Mouse (Mus musculus): ENCODE data around the gene Pde6d.
A peak's percentile ranks its signal among the peaks of the same experiment; 100 is the strongest.

Gene Pde6d

GRCm38 (mm10) chr1:86582451-86583096 lies at the start of gene Pde6d, which contains the start of gene Cops7b:
TSS of gene Pde6d (minus strand) at chr1:86582629.
TSS of gene Cops7b (plus strand) at chr1:86582904.
- DNase-seq (ENCODE audit: low read depth, low spot score) = peak; percentile 97

- DNase-seq (ENCODE audit: low read depth, low spot score) = no peak
Observed at GRCm38 (mm10) chr1:86630527-86630926, 48.1 kb upstream of the Pde6d start.

GRCm38 (mm10) chr1:86629936-86630335 lies 47.5 kb upstream of the Pde6d start:
- DNase-seq (ENCODE audit: low read depth, low spot score) = no peak

DNA sequence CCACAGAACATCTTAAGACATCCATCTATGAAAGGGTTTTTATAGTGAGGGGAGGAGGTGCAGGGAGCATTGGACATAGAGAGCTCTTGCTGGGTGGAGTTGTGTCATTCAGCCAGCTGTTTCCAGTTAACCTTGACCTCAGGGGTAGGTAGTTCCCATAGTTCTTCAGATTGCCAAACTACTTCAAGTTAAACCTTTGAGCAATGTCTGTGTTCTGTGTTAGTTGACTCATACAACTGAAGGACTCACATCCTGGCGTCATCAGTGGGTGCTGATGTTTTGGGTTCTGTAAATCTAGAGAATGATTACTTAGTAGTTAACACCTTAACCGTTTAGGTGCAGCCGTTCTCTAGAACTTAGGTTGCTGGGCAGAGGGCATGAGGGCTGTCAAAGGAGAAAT lies 45.8 kb upstream of the Pde6d start:
- no peak for DNase-seq (ENCODE audit: low read depth, low spot score)

DNA sequence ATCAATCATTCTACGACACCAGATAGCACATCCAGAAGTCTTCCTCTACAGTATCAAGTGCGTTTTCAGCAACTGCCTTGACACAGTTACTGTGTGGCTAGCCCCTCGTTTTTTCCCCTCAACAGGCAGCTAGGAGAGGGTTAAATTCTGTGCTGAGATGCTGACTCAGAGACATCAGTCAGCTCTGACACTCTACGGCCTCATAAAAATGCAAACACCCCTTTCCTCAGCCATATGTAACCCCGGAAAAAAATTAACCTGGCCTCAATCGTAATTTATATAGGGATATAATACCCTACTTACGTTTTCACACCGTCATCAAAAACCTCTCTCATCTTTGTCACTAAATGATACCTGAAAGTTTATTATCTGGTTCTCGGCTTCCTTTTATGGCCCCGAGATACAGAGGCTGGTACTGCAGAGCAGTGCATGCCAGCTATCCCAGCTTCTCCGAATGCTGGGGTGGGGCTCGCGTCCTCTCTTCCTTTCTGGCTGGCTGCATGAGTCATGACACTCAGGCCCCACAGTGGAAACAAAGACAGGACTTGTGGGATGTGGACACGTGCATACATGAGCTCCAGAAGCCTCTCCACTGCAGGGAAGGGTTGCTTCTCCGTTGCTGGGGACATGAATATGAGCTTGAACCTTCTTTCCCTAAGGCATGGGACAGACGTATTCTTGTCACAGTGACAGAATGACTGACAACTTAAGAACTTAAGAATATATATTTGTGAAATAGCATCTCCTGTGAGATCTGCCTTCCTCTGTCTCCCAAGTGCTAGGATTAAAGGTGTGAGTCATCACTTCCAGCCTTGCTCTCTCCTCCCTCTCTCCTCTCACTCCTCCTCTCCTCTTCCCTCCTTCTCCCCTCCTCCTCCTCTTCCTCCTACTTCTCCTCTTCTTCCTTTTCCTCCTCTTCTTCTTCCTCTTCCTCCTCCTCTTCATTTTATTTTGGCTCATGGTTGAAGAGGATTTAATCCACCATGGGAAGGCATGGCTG lies 40.9 kb upstream of the Pde6d start:
- DNase-seq (ENCODE audit: low read depth, low spot score) = no peak

- no peak for DNase-seq (ENCODE audit: low read depth, low spot score)
Observed at GRCm38 (mm10) chr1:86622296-86622695, 39.9 kb upstream of the Pde6d start.

DNA sequence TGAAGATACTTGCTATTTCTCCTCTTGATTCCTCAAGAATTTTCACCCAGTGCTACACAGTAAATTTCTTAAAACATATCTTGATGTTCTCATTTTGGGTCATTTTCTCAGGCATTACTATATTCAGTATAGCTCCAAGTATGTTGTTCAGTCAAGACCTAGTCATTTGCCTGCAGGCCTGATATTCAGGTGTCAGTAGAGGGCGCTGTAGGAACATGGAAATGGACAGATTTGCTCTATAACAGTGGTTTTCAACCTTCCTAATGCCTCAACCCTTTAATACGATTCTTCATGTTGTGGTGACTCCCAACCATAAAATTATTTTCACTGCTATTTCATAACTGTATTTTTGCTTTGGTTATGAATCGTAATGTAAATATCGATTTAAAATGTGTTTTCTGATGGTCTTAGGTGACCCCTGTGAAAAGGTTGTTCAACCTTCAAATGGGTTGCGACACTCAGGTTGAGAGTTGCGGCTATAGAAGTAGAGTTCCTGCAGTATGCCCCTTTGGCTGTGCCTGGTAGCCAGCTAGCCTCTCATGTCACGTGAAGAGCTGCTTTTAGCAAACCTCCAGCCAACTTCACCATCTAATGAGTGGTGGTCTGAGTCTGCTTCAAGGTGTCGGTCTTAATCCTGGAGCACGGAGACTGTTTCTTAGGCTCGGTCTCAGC lies 36.2 kb upstream of the Pde6d start:
- DNase-seq (ENCODE audit: low read depth, low spot score) = peak; percentile 76

- DNase-seq (ENCODE audit: low read depth, low spot score) = peak; percentile 33
Observed at GRCm38 (mm10) chr1:86614269-86614668, 31.8 kb upstream of the Pde6d start.

- DNase-seq (ENCODE audit: low read depth, low spot score) = peak; percentile 33
Observed at GRCm38 (mm10) chr1:86612081-86612480, 29.7 kb upstream of the Pde6d start.

- DNase-seq (ENCODE audit: low read depth, low spot score) = no peak
Observed at GRCm38 (mm10) chr1:86610954-86611353, 28.5 kb upstream of the Pde6d start.

GRCm38 (mm10) chr1:86600117-86600516 lies 17.7 kb upstream of the Pde6d start:
- no peak for DNase-seq (ENCODE audit: low read depth, low spot score)

GRCm38 (mm10) chr1:86598516-86598915 lies 16.1 kb upstream of the Pde6d start:
- DNase-seq (ENCODE audit: low read depth, low spot score) = peak; percentile 62

DNA sequence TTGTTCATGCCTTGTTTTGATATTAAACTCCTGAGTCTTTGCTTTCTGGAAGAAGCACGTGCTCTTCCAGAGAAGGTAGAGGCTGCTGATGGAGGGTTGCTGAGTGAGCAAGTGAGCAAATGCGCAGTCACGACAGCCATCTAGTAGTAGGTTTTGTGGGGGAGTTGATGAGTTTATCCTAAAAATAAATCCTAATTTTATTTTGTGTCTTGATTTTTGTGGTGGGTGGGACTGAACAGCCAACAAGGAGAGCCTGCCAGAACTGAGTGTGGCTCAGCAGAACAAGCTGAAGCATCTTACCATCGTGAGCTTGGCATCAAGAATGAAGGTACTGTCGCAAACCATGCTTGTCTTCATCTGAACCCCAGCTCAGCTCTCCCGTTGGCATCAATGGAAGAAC lies 14.1 kb upstream of the Pde6d start:
- no peak for DNase-seq (ENCODE audit: low read depth, low spot score)

DNA sequence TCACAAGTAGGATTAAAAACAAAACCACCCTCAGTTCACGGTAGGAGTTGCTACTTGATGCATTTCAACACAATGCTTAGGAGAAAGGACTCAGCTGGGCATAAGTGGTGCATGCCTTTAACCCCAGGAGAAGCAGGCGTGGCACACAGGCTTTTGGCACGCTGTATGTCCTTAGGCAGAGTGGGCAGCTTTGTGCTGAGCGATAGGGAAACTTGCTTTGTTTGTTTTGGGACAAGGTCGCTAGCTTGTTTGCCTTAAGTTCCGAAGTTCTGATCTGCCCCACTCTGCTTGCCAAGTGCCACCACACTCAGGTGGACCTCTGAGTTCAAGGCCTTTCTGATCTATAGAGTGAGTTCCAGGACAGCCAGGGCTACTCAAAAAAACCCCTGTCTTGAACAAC lies 12.9 kb upstream of the Pde6d start:
- no peak for DNase-seq (ENCODE audit: low read depth, low spot score)

DNA sequence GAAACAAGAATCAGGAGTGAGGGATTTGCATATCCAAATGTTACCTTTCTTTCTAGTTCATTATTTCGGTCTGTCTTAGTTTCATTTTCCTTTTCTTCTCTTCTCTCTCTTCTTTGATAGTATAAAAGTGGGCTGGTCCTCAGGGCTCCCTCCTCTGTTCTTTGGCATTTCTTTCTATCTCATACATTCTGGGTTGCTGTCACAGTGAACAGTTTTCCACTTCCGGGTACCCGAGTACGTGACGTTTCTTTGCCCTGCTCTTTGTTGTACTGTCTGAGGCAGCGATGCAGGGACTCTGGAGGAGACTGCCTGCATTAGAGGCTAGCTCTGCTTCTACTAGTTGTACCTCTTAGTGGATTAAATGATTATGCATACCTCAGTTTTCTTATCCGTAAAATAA lies 12.1 kb upstream of the Pde6d start:
- no peak for DNase-seq (ENCODE audit: low read depth, low spot score)

- peak; percentile 89 for DNase-seq (ENCODE audit: low read depth, low spot score)
Observed at GRCm38 (mm10) chr1:86586992-86587391, 4.6 kb upstream of the Pde6d start.

- DNase-seq (ENCODE audit: low read depth, low spot score) = no peak
Observed at GRCm38 (mm10) chr1:86583709-86584108, 1.3 kb upstream of the Pde6d start.

DNA sequence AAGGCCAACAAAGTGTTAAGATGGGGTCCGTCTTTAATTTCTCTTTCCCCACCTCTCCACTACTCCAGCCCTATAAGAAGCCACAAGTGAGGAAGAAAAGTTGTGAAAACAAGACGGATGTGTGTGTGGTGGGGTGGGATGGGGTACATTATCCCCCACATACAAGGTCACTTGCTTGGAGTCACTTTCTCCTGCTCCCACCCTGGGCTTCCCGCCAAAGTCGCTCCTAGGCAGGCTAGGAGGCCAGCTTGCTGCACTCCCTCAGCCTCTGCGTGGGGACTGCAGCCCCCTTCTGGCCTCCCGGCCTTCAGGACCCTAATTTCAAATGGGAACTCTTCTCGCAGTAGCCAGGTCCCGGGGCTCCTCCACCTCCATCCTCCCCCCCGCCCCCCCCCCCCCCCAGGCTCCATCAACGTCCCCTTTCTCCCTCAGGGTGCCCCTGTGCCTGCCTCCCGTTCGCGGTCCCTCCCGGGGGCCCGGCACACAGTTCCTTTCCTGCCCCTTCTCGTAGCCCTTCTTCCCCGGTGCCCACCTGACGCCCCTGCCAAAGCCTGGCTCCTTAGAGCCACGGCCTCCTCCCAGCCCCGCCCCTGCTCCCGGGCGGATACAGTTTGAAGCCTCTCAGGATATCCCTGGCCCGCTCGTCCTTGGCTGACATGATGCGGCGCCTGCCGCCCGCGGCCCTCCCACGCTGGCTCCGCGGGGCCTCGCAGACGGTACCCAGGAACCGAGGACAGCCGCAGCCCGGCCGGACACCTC lies 558 bp downstream of the Pde6d start:
- peak; percentile 90 for DNase-seq (ENCODE audit: low read depth, low spot score)

DNA sequence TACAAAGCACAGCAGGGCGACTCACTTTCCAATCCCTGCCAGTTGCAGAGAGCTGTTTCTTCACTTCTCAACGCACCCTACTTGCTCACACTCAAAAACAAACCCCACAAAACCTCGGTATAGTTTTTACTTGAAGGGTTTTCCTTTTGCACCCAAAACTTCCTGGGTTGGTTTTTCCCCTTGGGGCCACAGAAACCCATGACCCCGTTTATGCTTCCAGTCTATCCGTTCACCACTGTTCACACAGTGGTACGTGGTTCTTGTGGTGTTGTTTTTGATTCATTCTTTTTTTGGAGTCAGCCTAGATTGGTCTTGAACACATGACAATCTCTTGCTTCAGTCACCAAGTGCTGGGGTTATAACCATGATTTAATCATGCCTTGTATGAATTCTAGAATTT lies 2.0 kb downstream of the Pde6d start:
- no peak for DNase-seq (ENCODE audit: low read depth, low spot score)

DNA sequence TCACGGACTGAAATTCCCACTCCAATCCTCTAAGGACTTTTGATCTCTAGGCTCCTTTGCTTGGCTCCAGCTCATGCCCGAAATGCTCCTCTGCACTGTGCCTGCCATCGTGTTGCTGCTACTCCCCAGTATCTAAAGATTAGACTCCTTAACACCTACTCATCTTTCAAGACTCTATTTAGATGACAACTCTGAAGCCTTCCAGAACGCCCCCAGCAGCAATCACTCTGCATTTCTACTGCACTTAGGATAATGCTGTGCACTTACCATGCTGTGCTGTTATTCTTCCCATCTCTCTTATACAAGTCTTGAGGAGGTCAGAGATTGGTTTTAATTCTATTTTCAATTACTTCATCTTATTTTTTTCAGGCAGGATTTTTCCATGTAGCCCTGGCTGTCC lies 10.5 kb downstream of the Pde6d start:
- DNase-seq (ENCODE audit: low read depth, low spot score) = no peak

- DNase-seq (ENCODE audit: low read depth, low spot score) = no peak
Observed at GRCm38 (mm10) chr1:86571381-86571780, 11.0 kb downstream of the Pde6d start.

Data from ZHBTc4 (cell line).